Mouse (Mus musculus) v-Abl transformed pro-B cells (cell line): ENCODE results near the gene Izumo4.

ENCODE experiments used
- in situ Hi-C, 2 experiments: fragments of 400-800 bp; cut with MboI; formaldehyde crosslinking; loops; one replicate each; pipeline ENCODE4 v1.15.1; 2025; ENCODE audit not compliant: unreplicated experiment in 2 of 2

The Izumo4 gene

GRCm38 (mm10) chr10:80701721-80702535 is at the start of gene Izumo4, which contains the start of gene Mob3a:
Izumo4 (plus strand) TSS chr10:80702184.
Mob3a (minus strand) TSS chr10:80701977.
- in situ Hi-C loops = no loop called here

GRCm38 (mm10) chr10:80653156-80653720 is 48.7 kb upstream of the Izumo4 start:
- in situ Hi-C loops = no loop called here

GRCm38 (mm10) chr10:80654866-80655265 is 47.1 kb upstream of the Izumo4 start:
- in situ Hi-C loops = loop anchor here in 1 of 2 experiments (5.0 kb wide), 2 partner anchors 33 to 37 kb away; partner anchors contain the start of gene Csnk1g2

DNA sequence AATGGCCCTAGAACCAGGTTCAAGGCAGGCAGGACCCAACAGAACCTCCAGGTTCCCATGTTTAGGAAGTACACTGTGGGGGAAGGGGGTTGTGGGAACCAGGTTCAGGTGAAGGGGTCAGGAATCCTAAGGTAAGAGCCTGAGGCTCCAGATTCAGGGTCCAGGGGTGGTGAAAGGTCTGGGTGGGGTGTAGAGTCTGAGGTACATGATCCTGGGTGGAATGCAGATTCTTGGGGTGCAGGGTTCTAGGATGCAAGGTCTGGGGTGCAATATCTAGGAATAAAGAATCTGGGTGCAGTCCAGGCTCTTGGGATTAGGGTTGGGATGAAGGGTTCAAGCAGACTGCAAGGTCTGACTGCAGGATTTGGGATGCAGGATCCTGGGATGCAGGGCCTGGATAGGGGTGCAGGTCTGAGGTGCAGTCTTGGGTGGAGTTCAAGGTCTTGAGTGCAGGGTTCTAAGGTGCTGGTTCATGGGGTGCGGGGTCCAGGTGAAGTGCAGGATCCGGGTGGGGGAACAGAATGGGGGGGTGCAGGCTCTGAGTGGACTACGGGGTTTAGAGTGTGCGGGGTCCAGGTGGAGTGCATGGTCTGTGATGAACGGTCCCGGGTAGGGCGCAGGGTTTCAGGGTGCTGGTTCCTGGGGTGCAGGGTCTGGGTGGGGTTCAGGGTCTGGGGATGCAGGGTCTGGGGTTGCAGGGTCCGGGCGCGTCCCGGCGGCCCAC is 46.4 kb upstream of the Izumo4 start:
- in situ Hi-C loops = loop anchor here in 1 of 2 experiments (5.0 kb wide), 2 partner anchors 33 to 37 kb away; partner anchors contain the start of gene Csnk1g2

GRCm38 (mm10) chr10:80656130-80656862 is 45.7 kb upstream of the Izumo4 start:
- in situ Hi-C loops = loop anchor here in 1 of 2 experiments (5.0 kb wide), 2 partner anchors 34 to 36 kb away; partner anchors contain the start of gene Csnk1g2

GRCm38 (mm10) chr10:80656863-80657623 is 44.9 kb upstream of the Izumo4 start, which contains the start of gene Btbd2:
Btbd2 (minus strand) TSS chr10:80657071.
- in situ Hi-C loops = loop anchor here in 1 of 2 experiments (5.0 kb wide), 2 partner anchors 35 kb away; partner anchors contain the start of gene Csnk1g2

DNA sequence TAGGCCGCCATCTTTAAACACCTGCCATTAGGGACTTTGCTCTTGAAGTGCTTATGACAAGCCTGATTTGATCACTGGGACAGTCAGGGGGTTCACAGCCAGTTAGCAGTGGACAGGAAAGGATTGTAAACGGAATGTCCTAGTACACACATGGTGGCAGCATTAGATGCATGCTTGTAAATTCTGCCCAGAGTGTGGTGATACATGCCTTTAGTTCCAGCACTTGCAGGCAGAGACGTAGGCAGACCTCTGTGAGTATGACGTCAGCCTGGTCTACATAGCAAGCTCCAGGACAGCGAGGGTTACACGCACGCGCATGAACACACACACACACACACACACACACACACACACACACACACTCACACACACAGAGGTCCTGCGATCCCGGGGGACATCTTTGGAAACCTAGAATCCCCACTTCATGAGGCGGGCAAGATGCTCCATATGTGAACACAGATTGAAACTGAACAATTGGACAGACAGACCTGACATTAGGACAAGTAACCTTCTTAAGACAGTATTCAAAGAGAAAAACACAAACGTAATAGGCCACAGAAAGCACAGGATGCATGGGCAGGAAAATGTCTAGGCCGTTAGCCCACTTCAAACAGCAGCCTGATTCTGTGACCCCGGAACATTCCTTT is 43.7 kb upstream of the Izumo4 start:
- in situ Hi-C loops = loop anchor here in 1 of 2 experiments (5.0 kb wide), 2 partner anchors 34 to 36 kb away; partner anchors contain the start of gene Csnk1g2

GRCm38 (mm10) chr10:80658841-80659202 is 43.2 kb upstream of the Izumo4 start:
- in situ Hi-C loops = loop anchor here in 1 of 2 experiments (5.0 kb wide), 2 partner anchors 33 to 37 kb away; partner anchors contain the start of gene Csnk1g2

GRCm38 (mm10) chr10:80659213-80659612 is 42.8 kb upstream of the Izumo4 start:
- in situ Hi-C loops = loop anchor here in 1 of 2 experiments (5.0 kb wide), 2 partner anchors 33 to 37 kb away; partner anchors contain the start of gene Csnk1g2

GRCm38 (mm10) chr10:80661149-80661548 is 40.8 kb upstream of the Izumo4 start:
- in situ Hi-C loops = no loop called here

- in situ Hi-C loops = no loop called here
Observed at GRCm38 (mm10) chr10:80663485-80664196, 38.3 kb upstream of the Izumo4 start.

DNA sequence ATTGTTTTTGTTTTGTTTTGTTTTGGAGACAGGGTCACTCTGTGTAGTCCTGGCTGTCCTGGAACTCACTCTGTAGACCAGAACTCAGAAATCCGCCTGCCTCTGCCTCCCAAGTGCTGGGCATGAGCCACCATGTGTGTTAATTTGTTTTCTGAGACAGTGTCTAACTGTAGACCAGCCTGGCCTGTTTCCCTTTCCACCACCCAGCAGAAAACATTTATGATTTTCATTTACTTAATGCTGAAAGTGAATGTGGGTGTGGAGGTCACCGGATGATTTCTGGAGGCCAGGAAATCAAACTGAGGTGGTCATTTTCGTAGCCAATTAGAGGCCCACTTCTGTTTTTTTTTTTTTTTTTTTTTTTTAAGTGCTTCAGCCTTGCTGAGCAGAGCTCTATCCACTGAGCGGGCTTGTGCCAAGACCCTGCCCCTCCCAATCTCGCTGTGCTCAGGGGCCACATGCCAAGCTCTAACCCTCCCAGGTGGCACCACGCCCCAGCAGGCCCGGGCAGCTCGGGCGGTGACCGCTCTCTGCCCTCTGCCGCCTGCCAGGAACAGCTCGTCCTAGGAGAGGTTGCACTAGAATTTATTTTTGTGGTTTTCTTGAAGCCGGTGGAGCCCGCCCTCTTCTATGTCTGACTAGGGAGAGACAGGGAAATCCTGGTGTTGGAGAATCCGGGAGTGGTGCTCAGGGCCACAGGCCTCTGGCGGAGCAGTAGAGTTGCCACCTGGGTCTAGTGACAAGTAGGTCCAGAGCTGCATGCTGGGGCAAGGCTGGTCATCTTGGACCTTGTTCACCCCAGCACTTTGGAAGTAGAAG is 37.6 kb upstream of the Izumo4 start:
- in situ Hi-C loops = no loop called here

GRCm38 (mm10) chr10:80665016-80665380 is 37.0 kb upstream of the Izumo4 start:
- in situ Hi-C loops = no loop called here

DNA sequence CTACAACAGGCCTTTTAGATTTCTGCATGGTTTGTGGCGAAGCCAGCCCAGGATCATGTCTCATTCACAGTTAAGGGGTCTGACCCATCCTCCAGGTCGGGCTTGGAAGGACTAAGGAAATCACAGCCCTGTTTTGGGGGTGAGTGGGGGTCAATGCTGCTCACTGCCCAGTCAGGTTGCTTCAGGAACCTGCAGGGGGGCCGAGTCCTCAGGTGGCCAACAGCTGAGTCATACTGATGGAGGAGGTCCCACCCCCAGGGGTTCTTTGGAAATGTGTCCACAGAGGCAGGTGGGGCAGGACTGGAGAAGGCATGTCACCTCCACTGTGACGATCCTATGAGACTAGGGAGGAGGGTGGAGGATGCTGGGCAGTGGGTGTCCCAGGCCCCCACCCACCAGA is 36.5 kb upstream of the Izumo4 start:
- in situ Hi-C loops = no loop called here

GRCm38 (mm10) chr10:80665981-80666733 is 35.8 kb upstream of the Izumo4 start:
- in situ Hi-C loops = no loop called here

- in situ Hi-C loops = no loop called here
Observed at GRCm38 (mm10) chr10:80666837-80667412, 35.1 kb upstream of the Izumo4 start.
